ENCODE assay signal across 24 mouse cellular contexts in the genomic region with DNA sequence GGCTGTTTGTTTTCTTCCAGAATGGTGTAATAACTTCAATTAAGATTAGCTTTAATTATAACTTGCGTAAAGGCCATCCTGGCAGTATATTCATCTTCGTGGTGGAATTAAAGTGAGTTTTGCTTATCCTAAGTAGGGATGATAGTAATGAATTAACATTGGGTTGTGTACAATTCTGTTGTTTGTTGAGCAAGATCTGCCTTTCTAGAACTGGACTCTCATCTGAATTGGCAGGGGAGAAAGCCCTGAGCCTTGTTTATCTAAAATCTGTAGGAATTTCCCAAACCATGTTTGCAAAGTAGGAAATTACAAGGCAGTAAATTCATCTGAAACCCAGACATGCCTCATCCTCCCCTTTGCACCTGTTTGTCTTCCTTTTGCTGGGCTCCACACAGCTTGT.
"Had no signal": no experiment of that assay in that cellular context is flagged by ENCODE, and none has a peak within 500 bp of the region (broad histone marks: within the 10 kb centered on the region; RNA-seq: fewer than 3 reads in every experiment).

No protein-coding gene starts in this region.

- H3K27me3 ChIP-seq: heart, embryonic 13.5 days; heart, embryonic 15.5 days; hindbrain, embryonic 13.5 days; hindbrain, embryonic 15.5 days; kidney, embryonic 15.5 days; limb, embryonic 13.5 days; limb, embryonic 15.5 days had no signal

- H3K27ac ChIP-seq: heart, adult 2 months; heart, embryonic 13.5 days; heart, embryonic 15.5 days; hindbrain, embryonic 13.5 days; hindbrain, embryonic 15.5 days; hindbrain, postnatal 0 days; kidney, embryonic 15.5 days; kidney, postnatal 0 days; limb, embryonic 13.5 days; limb, embryonic 15.5 days had no signal

- H3K9me3 ChIP-seq: heart, embryonic 13.5 days; heart, embryonic 15.5 days; hindbrain, embryonic 13.5 days; hindbrain, embryonic 15.5 days; kidney, embryonic 15.5 days; limb, embryonic 13.5 days; limb, embryonic 15.5 days had no signal

- ATAC-seq: hindbrain, postnatal 0 days; intestine, embryonic 16.5 days had no signal

- H3K4me2 ChIP-seq: heart, embryonic 11.5 days; heart, embryonic 13.5 days; heart, embryonic 15.5 days; hindbrain, embryonic 13.5 days; hindbrain, embryonic 15.5 days; kidney, embryonic 15.5 days; limb, embryonic 13.5 days; limb, embryonic 15.5 days had no signal

- H3K4me1 ChIP-seq: heart, embryonic 13.5 days; heart, embryonic 15.5 days; kidney, embryonic 15.5 days had no signal

- H3K4me3 ChIP-seq: heart, adult 2 months; heart, embryonic 13.5 days; heart, embryonic 15.5 days; hindbrain, embryonic 13.5 days; hindbrain, embryonic 15.5 days; kidney, embryonic 15.5 days; limb, embryonic 13.5 days; limb, embryonic 15.5 days had no signal

- H3K36me3 ChIP-seq: heart, embryonic 13.5 days; heart, embryonic 15.5 days; hindbrain, embryonic 13.5 days; hindbrain, embryonic 15.5 days; kidney, embryonic 15.5 days; limb, embryonic 13.5 days; limb, embryonic 15.5 days had no signal

- H3K9ac ChIP-seq: heart, embryonic 13.5 days; heart, embryonic 15.5 days; hindbrain, embryonic 13.5 days; hindbrain, embryonic 15.5 days; kidney, embryonic 15.5 days; limb, embryonic 13.5 days; limb, embryonic 15.5 days had no signal

- DNase-seq: gastrocnemius, postnatal 14 days; gastrocnemius, postnatal 36 days; heart, adult 11 months; heart, adult 2 months; heart, postnatal 14 days; heart, postnatal 36 days; kidney, adult 18-20 months; kidney, adult 8-10 months; kidney, postnatal 14 days; kidney, postnatal 36 days; layer of hippocampus, adult 9-11 months; layer of hippocampus, postnatal 36 days; left cerebral cortex, postnatal 4 days had no signal
